Mouse (Mus musculus): Measurements from ENCODE around the gene Klhdc2.

Gene Klhdc2

DNA sequence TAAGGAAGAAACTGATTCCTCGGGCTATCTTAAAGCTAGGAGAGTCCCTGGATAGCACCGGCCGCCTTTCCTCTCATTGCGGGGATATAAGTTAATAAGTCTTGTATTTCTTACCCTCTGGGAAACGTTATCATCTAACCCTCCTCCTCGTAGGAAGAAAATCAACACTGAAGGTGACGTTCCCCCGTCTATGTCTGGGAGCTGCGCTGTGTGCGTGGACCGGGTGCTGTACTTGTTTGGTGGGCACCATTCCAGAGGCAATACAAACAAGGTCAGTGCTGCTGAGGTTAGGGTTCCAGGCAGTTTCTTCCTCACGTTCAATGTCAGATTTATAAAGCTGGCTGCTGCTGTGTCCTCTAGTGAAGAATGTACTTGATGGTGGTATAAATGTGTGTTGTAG lies 5.7 kb downstream of the Klhdc2 start:
- no peak for DNase-seq

DNA sequence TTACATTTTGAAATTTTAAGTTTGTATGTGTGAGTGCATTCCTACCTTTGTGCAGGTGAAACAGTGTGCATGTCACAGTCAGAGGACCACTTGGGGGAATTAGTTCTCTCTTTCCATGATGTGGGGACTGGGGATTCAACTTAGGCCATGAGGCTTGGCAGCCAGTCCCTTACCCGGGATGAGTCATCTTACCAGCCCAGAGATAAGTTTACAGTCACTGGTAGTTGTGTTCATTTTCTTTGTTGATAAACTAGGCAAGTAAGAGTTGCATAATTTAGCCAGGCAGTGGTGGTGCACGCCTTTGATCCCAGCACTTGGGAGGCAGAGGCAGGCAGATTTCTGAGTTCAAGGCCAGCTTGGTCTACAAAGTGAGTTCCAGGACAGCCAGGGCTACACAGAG lies 7.6 kb downstream of the Klhdc2 start:
- DNase-seq = no peak

DNA sequence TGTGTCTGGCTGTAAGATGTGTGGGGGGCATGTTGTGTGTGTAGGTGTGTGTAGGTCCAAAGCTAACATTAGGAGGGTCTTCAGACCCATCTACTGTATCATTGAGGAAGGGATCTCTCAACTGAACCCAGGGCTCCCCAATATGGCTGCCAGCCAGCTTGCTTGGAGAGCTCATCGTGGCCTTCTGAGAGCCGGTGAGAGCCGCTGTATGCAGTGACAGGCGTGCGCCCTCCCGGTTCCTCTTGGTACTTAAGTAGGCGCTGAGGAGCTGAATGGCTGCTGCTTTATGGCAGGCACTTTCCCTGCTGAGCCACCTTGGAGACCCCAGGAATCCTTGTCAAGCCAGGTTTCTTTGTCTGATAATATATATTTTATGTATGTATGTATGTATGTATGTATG lies 9.9 kb downstream of the Klhdc2 start:
- no peak for DNase-seq

DNA sequence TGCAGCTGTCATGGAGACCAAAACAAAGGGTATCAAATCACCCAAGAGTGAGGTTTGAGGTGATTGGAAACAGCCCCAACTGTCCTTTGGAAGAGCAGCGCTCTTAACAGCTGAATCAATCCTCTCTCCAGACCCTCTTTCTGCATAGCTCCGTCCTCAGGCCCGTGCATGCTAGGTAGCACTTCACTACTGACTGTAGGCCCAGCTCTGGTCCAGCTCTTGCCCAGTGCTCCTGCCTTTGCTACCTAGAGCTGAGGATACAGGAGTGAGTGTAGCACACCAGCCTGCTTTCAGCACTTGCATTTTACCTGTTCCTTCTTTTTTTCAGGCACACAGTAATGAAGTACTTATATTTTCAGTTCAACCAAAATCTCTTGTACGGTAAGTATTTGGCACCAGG lies 13.2 kb downstream of the Klhdc2 start:
- DNase-seq = no peak

DNA sequence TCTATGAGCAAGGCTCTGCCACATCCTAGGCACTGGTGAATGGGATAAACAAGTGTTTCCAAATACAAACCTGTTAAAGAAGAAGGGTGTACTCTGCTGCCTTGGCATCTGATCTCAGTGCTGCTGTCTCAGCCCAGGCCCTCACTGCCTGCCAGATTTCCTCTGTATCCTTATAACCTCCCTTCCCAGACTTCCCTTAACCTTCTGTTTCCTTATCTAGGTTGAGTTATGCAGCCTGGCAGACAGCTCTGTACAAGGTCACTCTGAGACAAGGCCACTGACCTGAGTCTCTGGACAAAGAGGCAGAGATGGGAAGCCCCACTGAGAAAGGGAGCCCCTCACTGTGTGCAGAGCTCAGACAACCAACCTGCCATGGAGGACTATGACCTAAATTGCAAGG lies 21.9 kb downstream of the Klhdc2 start:
- DNase-seq = no peak

DNA sequence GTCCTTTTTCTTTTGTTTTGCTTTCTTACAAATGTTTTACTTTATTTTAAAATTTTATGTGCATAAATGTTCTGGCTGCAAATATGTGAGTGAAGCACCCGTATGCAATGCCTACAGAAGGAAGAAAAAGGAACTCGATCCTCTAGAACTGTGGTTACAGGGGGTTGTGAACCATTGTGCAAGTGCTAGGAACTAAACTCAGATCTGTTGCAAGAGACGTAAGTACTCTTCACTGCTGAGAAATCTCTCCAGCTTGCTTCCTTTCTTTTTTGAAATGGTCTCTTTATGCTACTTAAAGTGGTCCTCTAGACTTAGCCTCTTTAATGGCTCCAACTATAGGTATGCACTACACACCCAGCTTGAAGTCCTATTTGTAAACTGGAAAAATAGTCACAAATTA lies 34.7 kb downstream of the Klhdc2 start:
- DNase-seq = no peak

DNA sequence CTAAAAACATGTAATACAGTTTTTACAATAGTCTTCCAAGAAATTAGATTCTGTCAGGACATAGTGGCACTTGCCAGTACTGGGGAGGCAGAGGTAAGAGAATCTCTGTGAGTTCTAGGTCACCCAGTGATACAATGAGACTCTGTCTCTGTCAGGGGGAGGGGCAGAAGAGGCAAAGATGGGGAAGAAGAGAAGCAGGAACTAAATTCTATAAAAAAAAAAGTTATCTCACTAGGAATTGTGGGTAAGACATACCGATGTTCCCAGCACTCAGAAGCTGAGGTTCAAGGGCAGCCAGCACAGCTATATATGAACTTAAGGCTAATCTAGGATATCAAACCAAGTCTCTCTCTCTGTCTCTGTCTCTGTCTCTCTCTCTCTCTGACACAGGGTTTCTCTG lies 35.7 kb downstream of the Klhdc2 start:
- DNase-seq = no peak

DNA sequence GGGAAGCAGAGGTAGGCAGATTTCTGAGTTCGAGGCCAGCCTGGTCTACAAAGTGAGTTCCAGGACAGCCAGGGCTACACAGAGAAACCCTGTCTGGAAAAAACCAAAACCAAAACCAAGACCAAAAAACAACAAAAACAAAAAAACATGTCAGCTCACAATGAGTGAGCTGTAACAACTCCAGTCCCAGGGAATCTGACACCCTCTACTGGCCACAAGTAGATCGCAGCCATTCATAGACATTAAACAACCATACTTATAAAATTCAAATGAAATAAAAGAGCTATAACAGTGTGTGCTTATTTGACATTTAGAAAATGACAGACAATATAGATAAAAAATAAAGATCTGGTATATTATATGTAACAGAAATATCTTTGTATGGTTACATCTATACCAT lies 37.1 kb downstream of the Klhdc2 start:
- DNase-seq = peak; percentile 30

DNA sequence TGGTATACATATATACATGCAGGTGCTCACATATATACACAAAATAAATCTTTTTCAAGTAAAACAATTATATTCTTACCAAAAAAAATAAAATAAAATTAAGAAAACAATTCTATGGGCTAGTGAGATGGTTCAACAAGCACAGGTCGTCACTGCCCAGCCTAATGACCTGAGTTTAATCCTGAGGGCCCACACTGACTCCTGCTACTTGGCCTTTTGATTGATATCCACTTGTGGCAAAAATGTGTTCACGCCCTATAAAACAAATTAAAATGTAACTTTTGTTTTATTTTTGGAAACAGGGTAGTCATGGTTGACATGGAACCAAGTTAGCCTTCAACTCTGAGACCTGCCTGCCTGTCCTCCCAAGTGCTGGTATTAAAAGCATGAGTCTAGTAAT lies 53.4 kb downstream of the Klhdc2 start:
- DNase-seq = no peak

DNA sequence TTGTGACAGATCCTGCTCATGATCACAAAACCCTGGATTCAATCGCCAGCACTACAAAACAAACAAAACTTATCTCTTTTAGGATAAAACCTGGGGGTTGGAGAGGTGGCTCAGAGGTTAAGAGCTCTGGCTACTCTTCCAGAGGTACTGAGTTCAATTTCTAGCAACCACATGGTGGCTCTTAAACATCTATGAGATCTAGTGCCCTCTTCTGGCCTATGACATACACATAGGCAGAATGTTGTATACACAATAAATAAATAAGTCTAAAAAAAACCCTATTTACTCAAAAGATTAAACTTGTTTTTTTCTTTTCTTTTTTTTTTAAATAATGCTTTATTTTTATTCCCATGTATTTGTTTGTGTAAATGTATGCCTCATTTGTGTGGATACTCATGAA lies 55.2 kb downstream of the Klhdc2 start:
- no peak for DNase-seq

DNA sequence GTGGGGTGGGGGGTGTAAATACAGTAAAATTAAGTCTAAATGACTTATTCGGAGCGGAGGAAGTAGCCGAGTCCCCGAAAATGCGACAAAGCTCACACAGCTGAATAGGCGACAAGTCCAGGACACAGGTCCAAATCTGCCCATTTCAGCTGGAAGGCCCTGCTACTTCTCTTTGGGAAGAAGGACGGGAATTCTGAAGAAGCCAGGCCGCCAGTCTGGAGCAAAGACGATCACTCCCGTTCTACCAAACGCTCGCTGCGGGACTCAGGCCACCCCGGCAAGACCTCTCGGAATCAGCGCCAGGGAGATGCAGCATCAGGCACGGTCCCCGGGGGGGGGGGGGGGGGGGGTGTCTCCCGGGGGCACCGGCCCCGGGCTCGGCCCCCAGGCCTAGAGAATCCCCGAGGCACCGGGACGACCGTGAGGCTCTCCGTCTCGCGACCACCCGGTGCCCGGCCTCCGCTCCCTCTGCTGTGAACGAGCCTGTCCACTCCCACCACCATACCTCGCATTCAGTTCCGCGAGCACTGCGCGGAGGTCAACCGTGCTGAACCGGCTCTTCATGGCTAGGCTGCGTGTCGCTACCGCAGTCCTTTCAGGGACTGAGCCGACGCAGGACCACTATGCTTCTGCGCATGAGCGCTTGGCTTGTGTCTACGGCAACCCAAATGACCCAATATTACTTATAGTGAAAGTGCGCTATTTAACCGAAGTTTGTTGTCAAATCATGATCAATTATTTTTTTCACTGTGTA lies 60.2 kb downstream of the Klhdc2 start, which contains the start of gene Nemf:
TSS of gene Nemf (minus strand) at position 620 of the 754 bp plus-strand sequence.
- DNase-seq = peak; percentile 92

DNA sequence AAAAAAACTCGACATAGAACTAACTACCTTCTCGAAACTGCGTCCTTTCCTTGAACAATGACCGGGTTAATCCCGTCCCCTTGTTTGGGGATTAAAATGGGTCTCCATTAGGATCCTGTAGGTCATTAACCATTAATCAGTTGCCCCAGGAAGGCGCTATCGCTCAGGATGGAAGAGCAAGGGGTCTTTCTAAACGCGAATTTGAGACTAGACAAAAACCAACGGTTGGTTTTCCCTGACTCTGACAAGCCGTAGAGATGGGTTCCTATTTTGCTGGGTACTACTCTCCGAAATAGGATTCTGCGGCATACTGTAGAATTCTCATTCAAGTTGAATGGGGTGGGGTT lies 60.8 kb downstream of the Klhdc2 start:
- no peak for DNase-seq
